Mouse (Mus musculus): Measurements from ENCODE around the gene Parp11. TPM values are rescaled to one million over a fixed set of nuclear protein-coding genes. Genes with fewer than 3 reads are reported as not detected.
"Not testable (repeated sequence)": the region's sequence is repeated elsewhere in the genome, so short reads cannot be mapped to it uniquely, and the experiment has no call there.

Parp11 gene
- polyA plus RNA-seq, 1 experiment from 2014 or later, result 18.3 TPM

GRCm38 (mm10) chr6:127496841-127497656, 50.4 kb downstream of the Parp11 start:
- no peak overlapping the region for H3K4me3 ChIP-seq (ENCODE audit: low read length)
- H3K36me3 ChIP-seq (ENCODE audit: control insufficient read depth, insufficient read depth), result no peaks in the 10 kb centered on the region; the same call in 1 of the 2 replicates
- 75% methylated on average over 18 of the region's 18 CpGs for WGBS
- H3K9me3 ChIP-seq (replicated peaks; ENCODE audit: control insufficient read depth, low read length), result no peaks in the 10 kb centered on the region
- no peak overlapping the region for H3K9ac ChIP-seq (ENCODE audit: low read length)
- no peak overlapping the region for H3K27ac ChIP-seq (ENCODE audit: low read length)
- no peak overlapping the region for H3K4me2 ChIP-seq (ENCODE audit: low read depth, low read length)
- H3K27me3 ChIP-seq (ENCODE audit: control insufficient read depth, insufficient read depth, low read length), result no peaks in the 10 kb centered on the region
- ATAC-seq (replicated peaks; ENCODE audit: extremely low read depth, insufficient read depth, low FRiP score), result no peak
- 0 out of 2 replicates have a peak, but pooled peaks cover 3% of the 10 kb centered on the region for H3K4me1 ChIP-seq (ENCODE audit: control insufficient read depth, insufficient read depth, low read length)

DNA sequence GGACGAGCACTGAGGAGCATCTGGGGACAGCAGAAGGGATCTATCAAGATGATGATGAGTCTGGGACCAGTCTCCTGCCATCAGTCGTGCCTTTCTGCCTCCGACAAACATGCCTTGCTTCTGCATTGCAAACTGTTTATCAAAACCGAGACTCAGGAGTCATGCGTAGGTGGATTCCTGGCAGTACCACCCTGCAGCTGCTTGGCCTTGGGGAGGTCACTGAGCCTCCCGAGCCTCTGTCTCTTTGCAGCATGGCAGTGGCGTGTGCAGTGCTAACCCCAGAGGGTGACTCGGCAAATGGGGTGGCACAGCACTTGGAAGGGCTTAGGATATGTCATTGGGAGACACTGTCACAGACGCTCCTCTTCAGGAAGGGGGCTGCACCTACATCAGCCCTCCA, 53.5 kb downstream of the Parp11 start:
- 54% methylated on average over 9 of the region's 9 CpGs for WGBS
- no peaks in the 10 kb centered on the region for H3K9me3 ChIP-seq (replicated peaks; ENCODE audit: control insufficient read depth, low read length)
- no peak overlapping the region for H3K4me3 ChIP-seq (ENCODE audit: low read length)

GRCm38 (mm10) chr6:127500806-127501205, 54.2 kb downstream of the Parp11 start:
- ATAC-seq (replicated peaks; ENCODE audit: extremely low read depth, insufficient read depth, low FRiP score), result no peak

More for the DNA sequence above, 53.5 kb downstream of the Parp11 start:
- Histone ChIP-seq H3K4me2 (ENCODE audit: low read depth, low read length) (no peak overlapping the region), H3K36me3 (ENCODE audit: control insufficient read depth, insufficient read depth) (no peaks in the 10 kb centered on the region), H3K9ac (ENCODE audit: low read length) (no peak overlapping the region), H3K27me3 (ENCODE audit: control insufficient read depth, insufficient read depth, low read length) (no peaks in the 10 kb centered on the region), H3K4me1 (ENCODE audit: control insufficient read depth, insufficient read depth, low read length) (0 out of 2 replicates have a peak, but pooled peaks cover 3% of the 10 kb centered on the region), H3K27ac (ENCODE audit: low read length) (no peak overlapping the region)
- no peak for ATAC-seq (replicated peaks; ENCODE audit: extremely low read depth, insufficient read depth, low FRiP score)

GRCm38 (mm10) chr6:127502530-127502929, 55.9 kb downstream of the Parp11 start:
- H3K4me2 ChIP-seq (ENCODE audit: low read depth, low read length), result no peak overlapping the region
- H3K9ac ChIP-seq (ENCODE audit: low read length), result no peak overlapping the region
- H3K9me3 ChIP-seq (replicated peaks; ENCODE audit: control insufficient read depth, low read length), result no peaks in the 10 kb centered on the region
- H3K4me3 ChIP-seq (ENCODE audit: low read length), result no peak overlapping the region
- no peaks in the 10 kb centered on the region for H3K36me3 ChIP-seq (ENCODE audit: control insufficient read depth, insufficient read depth)
- 0 out of 2 replicates have a peak, but pooled peaks cover under 1% of the 10 kb centered on the region for H3K4me1 ChIP-seq (ENCODE audit: control insufficient read depth, insufficient read depth, low read length)
- H3K27me3 ChIP-seq (ENCODE audit: control insufficient read depth, insufficient read depth, low read length), result no peaks in the 10 kb centered on the region
- 56% methylated on average over 3 of the region's 3 CpGs for WGBS
- H3K27ac ChIP-seq (ENCODE audit: low read length), result no peak overlapping the region
- ATAC-seq (replicated peaks; ENCODE audit: extremely low read depth, insufficient read depth, low FRiP score), result no peak

More at GRCm38 (mm10) chr6:127500806-127501205, 54.2 kb downstream of the Parp11 start:
- no peaks in the 10 kb centered on the region for H3K27me3 ChIP-seq (ENCODE audit: control insufficient read depth, insufficient read depth, low read length)
- no peak overlapping the region for H3K4me3 ChIP-seq (ENCODE audit: low read length)
- H3K4me2 ChIP-seq (ENCODE audit: low read depth, low read length), result no peak overlapping the region
- H3K9ac ChIP-seq (ENCODE audit: low read length), result no peak overlapping the region
- H3K27ac ChIP-seq (ENCODE audit: low read length), result no peak overlapping the region
- no peaks in the 10 kb centered on the region for H3K9me3 ChIP-seq (replicated peaks; ENCODE audit: control insufficient read depth, low read length)
- H3K4me1 ChIP-seq (ENCODE audit: control insufficient read depth, insufficient read depth, low read length), result 0 out of 2 replicates have a peak, but pooled peaks cover 3% of the 10 kb centered on the region
- 75% methylated on average over 3 of the region's 3 CpGs for WGBS
- no peaks in the 10 kb centered on the region for H3K36me3 ChIP-seq (ENCODE audit: control insufficient read depth, insufficient read depth)

DNA sequence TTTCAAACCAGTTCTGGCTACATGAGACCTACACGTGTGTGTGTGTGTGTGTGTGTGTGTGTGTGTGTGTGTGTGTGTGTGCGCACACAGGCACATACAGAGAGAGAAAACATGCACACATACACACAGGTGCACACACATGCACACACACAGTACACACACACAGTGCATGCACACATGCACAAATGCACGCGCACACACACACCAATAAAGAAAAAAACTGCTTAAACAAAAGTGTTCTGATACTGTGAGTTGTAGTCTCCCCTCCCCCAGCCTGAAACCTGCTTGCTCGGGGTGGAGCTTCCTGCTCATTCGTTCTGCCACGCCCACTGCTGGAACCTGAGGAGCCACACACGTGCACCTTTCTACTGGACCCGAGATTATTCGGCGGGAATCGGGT, 67.1 kb downstream of the Parp11 start:
- H3K9me3 ChIP-seq (replicated peaks; ENCODE audit: control insufficient read depth, low read length); H3K27me3 ChIP-seq (ENCODE audit: control insufficient read depth, insufficient read depth, low read length); H3K36me3 ChIP-seq (ENCODE audit: control insufficient read depth, insufficient read depth); H3K4me2 ChIP-seq (ENCODE audit: low read depth, low read length); H3K4me3 ChIP-seq (ENCODE audit: low read length); H3K4me1 ChIP-seq (ENCODE audit: control insufficient read depth, insufficient read depth, low read length); H3K9ac ChIP-seq (ENCODE audit: low read length); ATAC-seq (replicated peaks; ENCODE audit: extremely low read depth, insufficient read depth, low FRiP score); H3K27ac ChIP-seq (ENCODE audit: low read length): not testable (repeated sequence)
- 86% methylated on average over 6 of the region's 12 CpGs for WGBS

DNA sequence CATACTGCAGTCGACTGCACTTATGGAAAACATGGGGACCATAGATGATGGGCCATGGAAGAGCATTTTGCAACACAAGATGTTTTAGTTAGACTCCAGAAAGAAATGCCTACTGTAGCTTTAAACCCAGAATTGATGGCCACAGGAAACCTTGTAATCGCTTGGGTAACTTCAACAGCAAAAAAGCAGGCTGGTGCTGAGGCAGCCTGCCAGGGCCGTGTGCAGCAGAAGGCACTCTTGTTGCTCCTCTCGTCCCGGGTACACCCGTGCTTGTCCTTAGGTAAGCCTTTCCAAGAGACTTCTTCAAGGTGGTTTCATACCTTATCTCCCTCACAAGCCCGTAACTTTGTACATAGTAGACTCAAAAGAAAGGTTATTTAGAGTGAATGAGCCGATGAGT, 74.5 kb downstream of the Parp11 start:
- no peak for ATAC-seq (replicated peaks; ENCODE audit: extremely low read depth, insufficient read depth, low FRiP score)
- H3K36me3 ChIP-seq (ENCODE audit: control insufficient read depth, insufficient read depth), result no peaks in the 10 kb centered on the region
- WGBS, result 52% methylated on average over 8 of the region's 8 CpGs
- H3K27ac ChIP-seq (ENCODE audit: low read length), result no peak overlapping the region
- H3K4me3 ChIP-seq (ENCODE audit: low read length), result no peak overlapping the region
- H3K9ac ChIP-seq (ENCODE audit: low read length), result no peak overlapping the region
- H3K4me1 ChIP-seq (ENCODE audit: control insufficient read depth, insufficient read depth, low read length), result peaks cover 3% of the 10 kb centered on the region; the same call in 1 of the 2 replicates
- H3K9me3 ChIP-seq (replicated peaks; ENCODE audit: control insufficient read depth, low read length), result no peaks in the 10 kb centered on the region
- H3K4me2 ChIP-seq (ENCODE audit: low read depth, low read length), result no peak overlapping the region
- H3K27me3 ChIP-seq (ENCODE audit: control insufficient read depth, insufficient read depth, low read length), result no peaks in the 10 kb centered on the region

- WGBS, result 20% methylated on average over 9 of the region's 9 CpGs
- no peak for ATAC-seq (replicated peaks; ENCODE audit: extremely low read depth, insufficient read depth, low FRiP score)
- H3K36me3 ChIP-seq (ENCODE audit: control insufficient read depth, insufficient read depth), result no peaks in the 10 kb centered on the region
- H3K4me2 ChIP-seq (ENCODE audit: low read depth, low read length), result no peak overlapping the region
- H3K9ac ChIP-seq (ENCODE audit: low read length), result no peak overlapping the region
- H3K4me3 ChIP-seq (ENCODE audit: low read length), result no peak overlapping the region
- no peaks in the 10 kb centered on the region for H3K9me3 ChIP-seq (replicated peaks; ENCODE audit: control insufficient read depth, low read length)
- no peak overlapping the region for H3K27ac ChIP-seq (ENCODE audit: low read length)
- H3K4me1 ChIP-seq (ENCODE audit: control insufficient read depth, insufficient read depth, low read length), result peaks cover 3% of the 10 kb centered on the region; the same call in 1 of the 2 replicates
- no peaks in the 10 kb centered on the region for H3K27me3 ChIP-seq (ENCODE audit: control insufficient read depth, insufficient read depth, low read length)
Measured at GRCm38 (mm10) chr6:127522326-127522725, 75.7 kb downstream of the Parp11 start.

GRCm38 (mm10) chr6:127524442-127524841, 77.8 kb downstream of the Parp11 start:
- no peak overlapping the region for H3K27ac ChIP-seq (ENCODE audit: low read length)
- 22% methylated on average over 8 of the region's 8 CpGs for WGBS
- no peak for ATAC-seq (replicated peaks; ENCODE audit: extremely low read depth, insufficient read depth, low FRiP score)

DNA sequence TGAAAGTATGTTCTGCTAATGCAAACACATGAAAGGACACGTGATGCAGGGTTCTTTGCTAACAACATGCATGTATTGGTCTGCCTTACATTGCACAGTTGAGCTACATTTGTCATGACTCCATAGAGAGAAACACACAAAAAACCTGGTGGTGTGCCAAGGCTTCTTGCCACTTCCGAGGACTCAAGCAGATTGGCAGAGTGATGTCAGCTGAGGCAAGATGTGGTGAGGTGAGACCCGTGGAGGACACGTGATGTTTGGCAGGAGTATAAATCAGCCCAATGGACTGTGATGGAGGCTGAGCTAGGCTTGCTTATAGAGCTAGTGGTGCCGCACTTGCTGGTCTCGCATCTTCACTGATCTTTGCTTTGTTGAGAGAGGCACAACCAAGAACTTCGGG, 82.0 kb downstream of the Parp11 start:
- peak overlapping the region; percentile 69 for H3K27ac ChIP-seq (ENCODE audit: low read length)

More at GRCm38 (mm10) chr6:127524442-127524841, 77.8 kb downstream of the Parp11 start:
- Histone ChIP-seq H3K9me3 (replicated peaks; ENCODE audit: control insufficient read depth, low read length) (no peaks in the 10 kb centered on the region), H3K4me2 (ENCODE audit: low read depth, low read length) (no peak overlapping the region), H3K36me3 (ENCODE audit: control insufficient read depth, insufficient read depth) (no peaks in the 10 kb centered on the region), H3K27me3 (ENCODE audit: control insufficient read depth, insufficient read depth, low read length) (no peaks in the 10 kb centered on the region), H3K4me3 (ENCODE audit: low read length) (no peak overlapping the region), H3K4me1 (ENCODE audit: control insufficient read depth, insufficient read depth, low read length) (peaks cover 11% of the 10 kb centered on the region), H3K9ac (ENCODE audit: low read length) (no peak overlapping the region)

More for the DNA sequence above, 82.0 kb downstream of the Parp11 start:
- 70% methylated on average over 7 of the region's 7 CpGs for WGBS
- Histone ChIP-seq H3K27me3 (ENCODE audit: control insufficient read depth, insufficient read depth, low read length) (no peaks in the 10 kb centered on the region), H3K4me1 (ENCODE audit: control insufficient read depth, insufficient read depth, low read length) (peaks cover 18% of the 10 kb centered on the region), H3K9me3 (replicated peaks; ENCODE audit: control insufficient read depth, low read length) (no peaks in the 10 kb centered on the region), H3K36me3 (ENCODE audit: control insufficient read depth, insufficient read depth) (no peaks in the 10 kb centered on the region), H3K9ac (ENCODE audit: low read length) (no peak overlapping the region), H3K4me2 (ENCODE audit: low read depth, low read length) (no peak overlapping the region), H3K4me3 (ENCODE audit: low read length) (no peak overlapping the region)
- no peak for ATAC-seq (replicated peaks; ENCODE audit: extremely low read depth, insufficient read depth, low FRiP score)
